Mouse (Mus musculus) limb, embryonic 15.5 days (tissue): ENCODE results near the gene Serhl. TPM values are rescaled to one million over a fixed set of nuclear protein-coding genes. Genes with fewer than 3 reads are reported as not detected.
A peak's percentile ranks its signal among the peaks of the same experiment; 100 is the strongest.
"Not testable (repeated sequence)": the region's sequence is repeated elsewhere in the genome, so short reads cannot be mapped to it uniquely, and the experiment has no call there.

Experiments
- ATAC-seq: fragments of 200-750 bp; cut with Nextera tagmentation; 2 replicates; pipeline ENCODE4 v1.8.0; 2017; ENCODE audit warnings: low read depth, moderate TSS enrichment; ENCODE audit not compliant: insufficient number of reproducible peaks, low FRiP score, low TSS enrichment
- H3K27ac ChIP-seq: fragments of 300-500 bp; sonication (generic); 2 replicates; pipeline ENCODE4 v1.5.1; 2015; ENCODE audit warnings: moderate library complexity, mild to moderate bottlenecking, inconsistent platforms
- H3K27me3 ChIP-seq: fragments of 300-500 bp; sonication (generic); 2 replicates; pipeline ENCODE4 v1.6.1; 2015; ENCODE audit warnings: inconsistent platforms
- H3K36me3 ChIP-seq: fragments of 300-500 bp; sonication (generic); 2 replicates; pipeline ENCODE4 v1.6.1; 2015; ENCODE audit warnings: inconsistent platforms
- H3K4me1 ChIP-seq: fragments of 300-500 bp; sonication (generic); 2 replicates; pipeline ENCODE4 v1.6.1; 2015; ENCODE audit warnings: inconsistent platforms
- H3K4me2 ChIP-seq: fragments of 300-500 bp; sonication (generic); 2 replicates; pipeline ENCODE4 v1.6.1; 2015; ENCODE audit warnings: mild to moderate bottlenecking, inconsistent platforms
- H3K4me3 ChIP-seq: fragments of 300-500 bp; sonication (generic); 2 replicates; pipeline ENCODE4 v1.5.1; 2015; ENCODE audit warnings: mild to moderate bottlenecking, inconsistent platforms
- H3K9ac ChIP-seq: fragments of 300-500 bp; sonication (generic); 2 replicates; pipeline ENCODE4 v1.6.1; 2015; ENCODE audit warnings: inconsistent platforms
- H3K9me3 ChIP-seq: fragments of 300-500 bp; sonication (generic); 2 replicates; pipeline ENCODE4 v1.6.1; 2016; ENCODE audit warnings: inconsistent platforms
- WGBS: fragments of 180-500 bp; shearing (Covaris S2); methylation state at CpG from one replicate; pipeline ENCODE4 v1.1.7; 2015; 5-methylcytosine and 5-hydroxymethylcytosine counted together
- polyA plus RNA-seq: library from polyadenylated mRNA; unstranded; fragments of >200 nt; fragmentation: Nextera tagmentation; extraction: Ambion mirVana; gene quantifications from 2 replicates; pipeline ENCODE4 v1.2.1, GENCODE M21; 2015

The Serhl gene
- polyA plus RNA-seq, 1 experiment from 2014 or later = 68.8 TPM

- Histone ChIP-seq H3K9ac (no peak overlapping the region), H3K27ac (no peak overlapping the region), H3K4me2 (no peak overlapping the region), H3K36me3 (peaks cover 33% of the 10 kb centered on the region), H3K27me3 (no peaks in the 10 kb centered on the region), H3K9me3 (no peaks in the 10 kb centered on the region), H3K4me3 (no peak overlapping the region), H3K4me1 (peaks cover 13% of the 10 kb centered on the region)
- ATAC-seq = no peak
- WGBS = 79% methylated on average over 7 of the region's 7 CpGs
Observed at GRCm38 (mm10) chr15:83111874-83112273, 22.6 kb downstream of the Serhl start.

- Histone ChIP-seq H3K36me3 (peaks cover 43% of the 10 kb centered on the region), H3K4me2 (no peak overlapping the region), H3K4me1 (peaks cover 13% of the 10 kb centered on the region), H3K9ac (no peak overlapping the region), H3K9me3 (no peaks in the 10 kb centered on the region), H3K27ac (no peak overlapping the region), H3K4me3 (no peak overlapping the region), H3K27me3 (no peaks in the 10 kb centered on the region)
- 8% methylated on average over 7 of the region's 11 CpGs for WGBS
- no peak for ATAC-seq
Observed at GRCm38 (mm10) chr15:83112898-83113297, 23.6 kb downstream of the Serhl start.

DNA sequence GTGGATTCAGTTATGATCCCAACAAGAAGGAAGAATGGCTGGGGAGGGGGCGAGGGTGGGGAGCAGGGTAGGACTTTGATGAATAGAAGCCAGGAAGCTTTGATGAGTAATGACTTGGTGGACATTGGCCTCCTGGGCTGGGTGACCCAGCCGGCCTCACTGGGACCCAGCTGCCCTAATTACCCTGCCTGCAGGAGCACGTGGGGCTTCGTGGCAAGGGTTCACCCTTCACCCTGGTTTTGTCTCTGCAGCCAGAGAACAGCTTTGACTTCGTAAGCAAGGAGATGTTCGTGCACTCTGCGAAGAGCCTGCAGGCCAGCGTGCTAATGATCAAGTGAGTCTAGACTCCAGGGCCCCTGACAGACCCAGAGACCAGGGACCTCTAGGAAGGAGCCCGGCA is 24.8 kb downstream of the Serhl start:
- no peak for ATAC-seq
- Histone ChIP-seq H3K9ac (no peak overlapping the region), H3K4me1 (peaks cover 20% of the 10 kb centered on the region), H3K27ac (no peak overlapping the region), H3K4me2 (no peak overlapping the region), H3K4me3 (no peak overlapping the region), H3K9me3 (no peaks in the 10 kb centered on the region), H3K27me3 (no peaks in the 10 kb centered on the region), H3K36me3 (peaks cover 54% of the 10 kb centered on the region)
- WGBS = 77% methylated on average over 9 of the region's 9 CpGs

DNA sequence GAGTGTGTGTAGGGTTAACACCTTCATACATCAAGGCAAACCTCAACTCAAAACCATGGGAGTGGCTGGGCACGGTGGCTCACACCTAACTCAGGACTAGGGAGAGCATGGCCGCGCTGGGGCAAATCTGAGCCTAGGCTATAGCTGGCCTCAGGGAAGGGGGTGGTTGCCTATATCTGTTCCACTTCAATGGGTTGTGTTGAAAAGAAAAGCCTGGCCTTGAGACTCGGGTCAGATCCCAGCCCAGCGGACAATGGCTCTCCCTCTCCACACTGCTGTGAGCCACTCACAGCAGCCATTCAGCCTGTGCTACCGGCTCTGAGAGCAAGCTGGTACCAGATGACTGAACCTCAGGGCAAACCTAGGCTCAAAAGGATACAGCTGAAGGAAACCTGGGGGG is 25.8 kb downstream of the Serhl start:
- ATAC-seq = no peak
- peaks cover 58% of the 10 kb centered on the region for H3K36me3 ChIP-seq
- no peak overlapping the region for H3K9ac ChIP-seq
- no peaks in the 10 kb centered on the region for H3K27me3 ChIP-seq
- peaks cover 20% of the 10 kb centered on the region for H3K4me1 ChIP-seq
- H3K4me2 ChIP-seq = no peak overlapping the region
- no peak overlapping the region for H3K27ac ChIP-seq
- no peaks in the 10 kb centered on the region for H3K9me3 ChIP-seq
- H3K4me3 ChIP-seq = no peak overlapping the region
- WGBS = 90% methylated on average over 6 of the region's 6 CpGs

GRCm38 (mm10) chr15:83118360-83118759 is 29.1 kb downstream of the Serhl start:
- Histone ChIP-seq H3K9ac (no peak overlapping the region), H3K27ac (no peak overlapping the region), H3K36me3 (peaks cover 57% of the 10 kb centered on the region), H3K27me3 (no peaks in the 10 kb centered on the region), H3K9me3 (no peaks in the 10 kb centered on the region), H3K4me3 (no peak overlapping the region), H3K4me1 (peaks cover 22% of the 10 kb centered on the region), H3K4me2 (no peak overlapping the region)
- no peak for ATAC-seq
- WGBS = 54% methylated on average over 7 of the region's 7 CpGs

- no peak for ATAC-seq
- peaks cover 14% of the 10 kb centered on the region for H3K4me1 ChIP-seq
- H3K4me2 ChIP-seq = peak overlapping the region; percentile 72
- 2% methylated on average over 43 of the region's 43 CpGs for WGBS
- H3K27me3 ChIP-seq = no peaks in the 10 kb centered on the region
- H3K4me3 ChIP-seq = peak overlapping the region; percentile 85
- H3K9me3 ChIP-seq = no peaks in the 10 kb centered on the region
- peak overlapping the region; percentile 29 for H3K9ac ChIP-seq
- peaks cover 55% of the 10 kb centered on the region for H3K36me3 ChIP-seq
- H3K27ac ChIP-seq = peak overlapping the region; percentile 85
Observed at GRCm38 (mm10) chr15:83121709-83122565, 32.6 kb downstream of the Serhl start.

- Histone ChIP-seq H3K27me3 (no peaks in the 10 kb centered on the region), H3K36me3 (peaks cover 53% of the 10 kb centered on the region), H3K9ac (peak within 1 kb of the TSS; percentile 29), H3K9me3 (no peaks in the 10 kb centered on the region), H3K4me1 (peaks cover 14% of the 10 kb centered on the region), H3K4me2 (peak within 1 kb of the TSS; percentile 72), H3K4me3 (peak within 1 kb of the TSS; percentile 85), H3K27ac (peak within 1 kb of the TSS; percentile 85)
- ATAC-seq = peak; percentile 84
- WGBS = 8% methylated on average over 32 of the region's 32 CpGs
Observed at GRCm38 (mm10) chr15:83122566-83123145, 33.4 kb downstream of the Serhl start, which contains the start of gene Rrp7a. Rrp7a (minus strand) TSS chr15:83122801.

DNA sequence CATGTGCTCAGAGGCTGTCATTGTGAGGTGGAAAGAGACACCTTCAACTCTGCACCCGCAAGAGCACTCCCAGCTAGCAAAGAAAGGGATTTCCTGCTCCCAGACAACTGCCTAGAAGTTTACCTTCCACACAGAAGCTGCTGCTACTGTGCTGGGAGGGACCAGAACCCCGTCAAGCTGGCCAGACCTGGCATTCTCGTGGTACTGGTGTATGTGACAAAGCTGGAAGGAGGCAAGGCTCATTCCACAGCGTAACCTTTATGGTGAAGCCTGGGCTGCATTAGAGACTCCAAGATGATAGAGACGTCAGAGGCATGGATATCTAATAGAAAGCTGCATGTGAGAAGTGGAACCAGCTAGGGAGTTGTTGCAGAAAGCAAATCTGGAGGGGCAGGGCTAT is 35.3 kb downstream of the Serhl start:
- no peaks in the 10 kb centered on the region for H3K27me3 ChIP-seq
- 54% methylated on average over 5 of the region's 5 CpGs for WGBS
- H3K27ac ChIP-seq = 0 out of 2 replicates have a peak overlapping the region, but pooled peaks have one; percentile 43
- H3K9me3 ChIP-seq = no peaks in the 10 kb centered on the region
- no peak overlapping the region for H3K4me2 ChIP-seq
- no peak overlapping the region for H3K9ac ChIP-seq
- peaks cover 8% of the 10 kb centered on the region for H3K4me1 ChIP-seq
- H3K36me3 ChIP-seq = peaks cover 55% of the 10 kb centered on the region
- no peak overlapping the region for H3K4me3 ChIP-seq
- ATAC-seq = no peak

DNA sequence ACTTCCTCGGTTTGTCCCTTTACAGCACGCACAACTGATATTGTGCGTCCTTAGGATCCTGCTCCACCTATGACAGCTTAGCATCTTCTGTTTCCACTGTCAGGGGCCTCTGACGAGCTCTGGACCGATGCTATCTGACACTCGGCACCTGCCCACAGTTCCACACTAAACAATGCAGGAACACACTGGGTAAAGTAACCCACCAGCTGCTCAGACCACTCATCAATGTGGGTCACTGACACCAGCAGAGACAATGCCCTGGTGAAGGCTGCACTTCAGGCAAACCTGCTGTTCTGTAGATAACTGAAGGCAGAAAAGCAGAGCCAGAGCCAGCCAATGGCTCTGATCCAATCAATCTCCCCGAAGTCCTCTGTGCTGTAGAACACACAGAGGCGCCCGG is 37.3 kb downstream of the Serhl start:
- H3K27me3 ChIP-seq = no peaks in the 10 kb centered on the region
- peak overlapping the region; percentile 54; the same call in 1 of the 2 replicates for H3K27ac ChIP-seq
- peaks cover 3% of the 10 kb centered on the region for H3K4me1 ChIP-seq
- H3K9me3 ChIP-seq = no peaks in the 10 kb centered on the region
- no peak overlapping the region for H3K4me2 ChIP-seq
- H3K4me3 ChIP-seq = no peak overlapping the region
- peaks cover 70% of the 10 kb centered on the region for H3K36me3 ChIP-seq
- ATAC-seq = no peak; the same call in 1 of the 2 replicates
- 89% methylated on average over 9 of the region's 9 CpGs for WGBS
- no peak overlapping the region for H3K9ac ChIP-seq

GRCm38 (mm10) chr15:83127037-83127436 is 37.7 kb downstream of the Serhl start:
- H3K4me1 ChIP-seq, H3K4me2 ChIP-seq, H3K4me3 ChIP-seq, H3K9ac ChIP-seq, H3K27me3 ChIP-seq, H3K9me3 ChIP-seq: not testable (repeated sequence)
- 0 out of 2 replicates have a peak, but pooled peaks have one; percentile 53 for ATAC-seq
- WGBS = 85% methylated on average over 3 of the region's 3 CpGs
- Histone ChIP-seq H3K36me3 (peaks cover 75% of the 10 kb centered on the region), H3K27ac (peak overlapping the region; percentile 54; the same call in 1 of the 2 replicates)

DNA sequence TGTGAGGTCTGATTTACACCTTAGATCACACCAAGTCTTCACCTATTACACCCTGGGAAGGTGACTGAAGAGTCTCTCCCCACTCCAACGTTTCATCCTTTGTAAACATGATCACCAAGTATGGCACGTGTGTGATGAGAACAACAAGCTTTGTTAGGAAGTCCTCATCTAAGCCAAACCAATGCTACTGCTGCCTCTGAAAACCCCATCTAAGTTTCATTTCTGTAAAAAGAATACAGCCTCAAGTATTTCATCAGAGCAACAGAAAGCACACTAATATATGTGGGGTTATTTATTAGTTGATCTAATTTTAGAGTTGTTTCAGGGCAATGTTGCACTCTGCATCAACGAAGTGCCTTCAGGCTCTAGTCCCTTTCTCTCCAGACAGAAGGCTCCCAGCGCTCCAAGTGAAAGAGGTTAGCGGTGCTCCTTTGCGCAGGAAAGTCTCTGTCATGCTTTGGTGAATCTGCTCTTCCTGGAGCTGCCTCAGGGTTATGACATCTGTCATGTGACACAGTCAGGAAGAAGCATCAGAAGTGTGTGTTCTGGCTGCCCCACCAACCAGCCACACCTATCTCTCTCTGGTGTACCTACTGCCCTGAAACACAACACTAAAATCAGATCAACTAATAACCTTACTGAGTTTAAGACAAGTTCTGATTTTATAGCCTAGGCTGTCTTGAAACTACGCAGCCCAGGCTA is 40.4 kb downstream of the Serhl start:
- Histone ChIP-seq H3K36me3 (peaks cover 93% of the 10 kb centered on the region), H3K4me3 (no peak overlapping the region), H3K4me2 (no peak overlapping the region), H3K9me3 (no peaks in the 10 kb centered on the region), H3K27me3 (no peaks in the 10 kb centered on the region), H3K4me1 (no peaks in the 10 kb centered on the region), H3K9ac (no peak overlapping the region), H3K27ac (no peak overlapping the region)
- WGBS = 91% methylated on average over 7 of the region's 7 CpGs
- no peak for ATAC-seq

- peaks cover 83% of the 10 kb centered on the region for H3K36me3 ChIP-seq
Observed at GRCm38 (mm10) chr15:83134671-83135070, 45.4 kb downstream of the Serhl start.

More at GRCm38 (mm10) chr15:83134671-83135070, 45.4 kb downstream of the Serhl start:
- no peaks in the 10 kb centered on the region for H3K27me3 ChIP-seq
- H3K4me3 ChIP-seq = no peak overlapping the region
- no peak for ATAC-seq
- H3K9me3 ChIP-seq = no peaks in the 10 kb centered on the region
- no peak overlapping the region for H3K4me2 ChIP-seq
- H3K27ac ChIP-seq = no peak overlapping the region
- H3K4me1 ChIP-seq = no peaks in the 10 kb centered on the region
- WGBS = 86% methylated on average over 6 of the region's 6 CpGs
- H3K9ac ChIP-seq = no peak overlapping the region
